Mouse (Mus musculus): Measurements from ENCODE around the gene Rad51. TPM values are rescaled to one million over a fixed set of nuclear protein-coding genes. Genes with fewer than 3 reads are reported as not detected.

The Rad51 gene
- polyA plus RNA-seq (2015; fragmentation: Nextera tagmentation; extraction: Ambion mirVana) = 5.4 and 6.2 TPM in 2 replicates

DNA sequence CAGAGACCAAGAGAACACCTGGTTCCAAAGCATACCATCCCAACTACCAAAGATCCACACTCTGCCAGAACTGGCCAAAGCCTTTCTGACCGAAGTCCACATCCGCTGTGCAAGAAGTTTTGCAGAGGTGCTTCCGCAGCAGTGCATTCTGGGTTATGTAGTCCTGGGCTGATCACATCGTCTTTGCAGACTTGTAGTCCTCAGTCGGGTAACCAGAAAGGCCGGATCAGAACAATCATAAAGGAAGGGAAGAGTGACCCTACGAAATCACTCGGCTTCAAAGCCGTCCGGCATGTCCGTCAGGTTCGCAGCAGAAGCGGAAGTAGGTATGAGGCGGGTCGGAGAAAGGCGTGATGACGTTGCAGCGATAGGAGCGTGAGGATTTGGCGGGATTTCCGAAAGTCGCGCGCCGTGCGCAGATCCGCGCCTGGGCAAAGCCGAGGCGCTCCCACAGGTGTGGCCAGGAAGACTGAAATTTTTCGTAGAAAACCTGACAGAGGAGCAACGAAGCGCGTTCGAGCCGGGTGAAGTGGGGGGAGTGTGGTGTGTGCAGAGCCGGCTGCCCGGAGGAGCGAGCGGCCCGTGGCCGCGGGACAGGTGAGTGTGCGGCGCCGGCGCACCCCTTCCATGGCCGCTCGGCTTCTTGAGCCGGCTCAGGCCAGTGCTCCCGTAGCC, at the start of gene Rad51:
TSS of gene Rad51 (plus strand) at position 356 of the 675 bp plus-strand sequence.

DNA sequence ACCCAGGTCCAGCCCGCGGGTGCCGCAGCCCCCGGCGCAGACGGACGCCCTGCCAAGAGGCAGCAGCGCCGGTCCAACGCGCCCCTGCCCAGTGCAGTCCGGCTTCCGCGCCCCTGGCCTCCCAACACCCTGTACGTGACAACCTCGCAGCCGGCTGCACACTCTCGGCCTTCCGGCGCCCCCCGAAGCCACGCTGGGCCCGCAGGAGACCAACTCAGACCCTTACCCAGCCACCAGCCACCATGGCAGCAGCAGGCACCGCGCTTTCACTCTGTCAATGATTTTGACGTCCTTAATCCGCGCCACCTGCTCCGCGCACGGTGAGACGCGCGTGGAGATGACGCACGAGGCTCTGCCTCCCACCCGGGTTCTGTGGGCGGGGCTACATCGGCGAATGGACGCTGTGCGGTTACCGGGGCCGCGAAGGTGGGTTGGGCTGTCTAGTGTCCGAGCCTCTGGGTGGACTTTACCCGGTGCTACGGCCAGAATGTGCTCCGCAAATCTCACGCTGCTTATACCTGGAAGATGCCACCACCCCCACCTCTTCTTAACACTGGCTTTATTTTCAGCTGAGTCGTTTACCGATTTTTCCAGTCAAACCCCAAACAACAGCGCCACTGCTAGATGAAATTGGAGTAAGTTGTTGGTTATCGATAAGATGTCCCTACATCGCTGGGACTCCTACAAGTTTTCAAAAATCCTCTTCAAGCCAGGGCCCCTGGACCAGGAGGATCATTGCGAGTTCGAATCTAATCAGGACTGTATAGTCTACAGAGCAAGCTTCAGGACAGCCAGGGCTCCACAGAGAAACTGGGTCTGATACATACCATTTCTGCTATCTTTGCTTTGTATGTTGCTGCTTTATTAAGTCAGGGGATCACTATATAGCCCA, 44.3 kb downstream of the Rad51 start, which contains the start of gene Rmdn3:
TSS of gene Rmdn3 (minus strand) at position 354 of the 892 bp plus-strand sequence.

GRCm38 (mm10) chr2:119166901-119167865, 54.6 kb downstream of the Rad51 start, which contains the start of gene Gchfr:
Gchfr (plus strand) TSS chr2:119167773.

GRCm38 (mm10) chr2:119173991-119174651, 61.5 kb downstream of the Rad51 start, which contains the start of gene Gm14137:
Gm14137 (plus strand) TSS chr2:119174509.

Other genes starting within 250 kb of the Rad51 start
- gene Bahd1, start 212.4 kb upstream of the Rad51 start, polyA plus RNA-seq (2015; fragmentation: Nextera tagmentation; extraction: Ambion mirVana) = 2.3 and 2.5 TPM in 2 replicates
- gene Chst14, start 186.3 kb upstream of the Rad51 start, polyA plus RNA-seq (2015; fragmentation: Nextera tagmentation; extraction: Ambion mirVana) = 15.3 and 16.6 TPM in 2 replicates
- 17.0 and 19.2 TPM in 2 replicates for gene Ccdc32, start 83.4 kb upstream of the Rad51 start, polyA plus RNA-seq (2015; fragmentation: Nextera tagmentation; extraction: Ambion mirVana)
- gene Rpusd2, start 78.0 kb upstream of the Rad51 start, polyA plus RNA-seq (2015; fragmentation: Nextera tagmentation; extraction: Ambion mirVana) = 3.6 and 4.3 TPM in 2 replicates
- gene Knl1, start 65.7 kb upstream of the Rad51 start, polyA plus RNA-seq (2015; fragmentation: Nextera tagmentation; extraction: Ambion mirVana) = 12.5 and 14.6 TPM in 2 replicates
- 10.1 and 15.4 TPM in 2 replicates for gene Rmdn3, start 44.2 kb downstream of the Rad51 start, polyA plus RNA-seq (2015; fragmentation: Nextera tagmentation; extraction: Ambion mirVana)
- 2.1 and 3.2 TPM in 2 replicates for gene Gchfr, start 55.0 kb downstream of the Rad51 start, polyA plus RNA-seq (2015; fragmentation: Nextera tagmentation; extraction: Ambion mirVana)
- gene Gm14137, start 61.7 kb downstream of the Rad51 start, polyA plus RNA-seq (2015; fragmentation: Nextera tagmentation; extraction: Ambion mirVana) = 0.13 and 0.45 TPM in 2 replicates
- gene Zfyve19, start 95.8 kb downstream of the Rad51 start, polyA plus RNA-seq (2015; fragmentation: Nextera tagmentation; extraction: Ambion mirVana) = 26.1 and 27.9 TPM in 2 replicates
- 10.9 and 15.0 TPM in 2 replicates for gene Dnajc17, start 96.0 kb downstream of the Rad51 start, polyA plus RNA-seq (2015; fragmentation: Nextera tagmentation; extraction: Ambion mirVana)
- gene Ppp1r14d, start 117.1 kb downstream of the Rad51 start, polyA plus RNA-seq (2015; fragmentation: Nextera tagmentation; extraction: Ambion mirVana) = not detected in 2 replicates
- gene Spint1, start 124.6 kb downstream of the Rad51 start, polyA plus RNA-seq (2015; fragmentation: Nextera tagmentation; extraction: Ambion mirVana) = 0.08 and 0.63 TPM in 2 replicates
- 0.88 TPM in 1 of 2 replicates, not detected in the other for gene Rhov, start 158.5 kb downstream of the Rad51 start, polyA plus RNA-seq (2015; fragmentation: Nextera tagmentation; extraction: Ambion mirVana)
- 7.4 and 7.5 TPM in 2 replicates for gene Vps18, start 175.9 kb downstream of the Rad51 start, polyA plus RNA-seq (2015; fragmentation: Nextera tagmentation; extraction: Ambion mirVana)
- 4.8 and 5.1 TPM in 2 replicates for gene Dll4, start 213.0 kb downstream of the Rad51 start, polyA plus RNA-seq (2015; fragmentation: Nextera tagmentation; extraction: Ambion mirVana)
- gene Chac1, start 238.4 kb downstream of the Rad51 start, polyA plus RNA-seq (2015; fragmentation: Nextera tagmentation; extraction: Ambion mirVana) = 0.12 and 1.0 TPM in 2 replicates